In the genomic region with DNA sequence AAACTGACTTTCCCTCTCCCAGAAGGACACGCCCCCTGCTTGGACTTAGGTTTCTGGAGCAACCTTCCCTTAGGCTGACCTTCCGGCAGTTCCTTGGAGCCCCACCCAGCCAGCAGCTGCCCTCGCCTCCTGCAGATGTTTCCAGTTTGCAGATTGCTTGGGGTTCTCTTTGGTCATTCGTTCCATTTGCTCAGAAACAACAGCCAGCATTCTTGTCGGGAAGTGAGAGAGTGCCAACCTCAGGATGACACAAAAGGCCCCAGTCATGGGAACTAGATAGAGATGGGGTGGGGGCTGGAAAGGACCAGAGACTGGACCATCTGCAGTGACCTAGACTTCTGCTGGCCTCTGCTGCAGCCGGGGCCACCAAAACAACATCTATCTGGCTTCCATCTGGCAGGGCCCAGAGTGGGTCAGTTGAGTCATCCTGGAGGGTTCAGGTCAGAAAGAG, we compare ENCODE assay signal across 8 mouse cellular contexts. TPM values are rescaled to one million over a fixed set of nuclear protein-coding genes. Genes with fewer than 3 reads are reported as not detected.
A peak's percentile ranks its signal among the peaks of the same experiment; 100 is the strongest.
DNase-seq lines count a peak whose midpoint lies in the region; ATAC-seq and TF ChIP-seq lines count a peak whose summit lies in the region.

No protein-coding gene starts in this region.

- 44% methylated on average over 6 of the region's 6 CpGs for WGBS in heart, embryonic 11.5 days (ENCODE audit: insufficient replicate concordance)

- peaks cover 28% of the 10 kb centered on the region for H3K4me1 ChIP-seq in heart, embryonic 11.5 days (ENCODE audit: control insufficient read depth, insufficient read depth, low read length)
- peaks cover 3 to 6% of the 10 kb centered on the region in 2 experiments; a peak in 3 of 4 replicates for H3K4me1 ChIP-seq in ES-E14 (ENCODE audit: control insufficient read depth in 2 of 2, insufficient read depth in 2 of 2, low read length in 2 of 2, poor library complexity in 1 of 2)

- no peaks in the 10 kb centered on the region for H3K27me3 ChIP-seq in heart, embryonic 11.5 days (ENCODE audit: control insufficient read depth, insufficient read depth, low read length)

- no peak overlapping the region for H3K27ac ChIP-seq in heart, embryonic 11.5 days (ENCODE audit: low read depth, low read length)
- no peak overlapping the region for H3K27ac ChIP-seq in ES-E14 (ENCODE audit: insufficient read depth, low read depth, low read length, poor library complexity, severe bottlenecking)
- H3K27ac ChIP-seq in gastrocnemius, adult 2 months: peak overlapping the region; percentile 87

- no peak for ATAC-seq in heart, embryonic 11.5 days (replicated peaks; ENCODE audit: insufficient number of reproducible peaks, low FRiP score, low TSS enrichment)

- no peaks in the 10 kb centered on the region for H3K36me3 ChIP-seq in heart, embryonic 11.5 days (ENCODE audit: control insufficient read depth, insufficient read depth, low read length)
- no peaks in the 10 kb centered on the region for H3K36me3 ChIP-seq in ES-E14 (ENCODE audit: control insufficient read depth, insufficient read depth, low read length, poor library complexity, severe bottlenecking)

- in situ Hi-C loops in ES-E14 (cut with MboI; ENCODE audit: low sequenced_read_pairs in 2 of 2, unreplicated experiment in 2 of 2): no loop called here

- intact Hi-C loops in gastrocnemius, adult 2 months (cut with DNase I): loop anchor here (2.0 kb wide), 2 partner anchors 121 to 207 kb away; a partner anchor contains a TSS

- no peak overlapping the region for H3K9ac ChIP-seq in heart, embryonic 11.5 days (ENCODE audit: low read depth, low read length)
- H3K9ac ChIP-seq in ES-E14 (ENCODE audit: insufficient read depth, low read depth, low read length, poor library complexity, severe bottlenecking): no peak overlapping the region

- no peaks in the 10 kb centered on the region for H3K9me3 ChIP-seq in heart, embryonic 11.5 days (replicated peaks; ENCODE audit: control insufficient read depth, low read length)
- H3K9me3 ChIP-seq in ES-E14 (ENCODE audit: control insufficient read depth, insufficient read depth, low read depth, low read length): no peaks in the 10 kb centered on the region

- no peak for TF ChIP-seq CTCF in gastrocnemius, adult 2 months (IDR thresholded peaks at IDR 0.05)

- no peak overlapping the region for H3K4me3 ChIP-seq in heart, embryonic 11.5 days (ENCODE audit: low read depth, low read length)
- H3K4me3 ChIP-seq in ES-E14 (ENCODE audit: insufficient read depth in 1 of 2, low read depth in 1 of 2, low read length in 2 of 2, poor library complexity in 1 of 2, severe bottlenecking in 1 of 2): no peak overlapping the region
- H3K4me3 ChIP-seq in gastrocnemius, adult 2 months: peak overlapping the region; percentile 41

- peak; percentile 99 for DNase-seq in heart, adult 11 months
- DNase-seq in ES-E14 (ENCODE audit: low read depth, low spot score): peak; percentile 29
- peak; percentile 83 for DNase-seq in gastrocnemius, adult 2 months
- peak; percentile 34 for DNase-seq in kidney, adult 9 months
- peak; percentile 57 for DNase-seq in lung, postnatal 10 days
- DNase-seq in frontal cortex, postnatal 36 days (ENCODE audit: low spot score in 2 of 2): no peak
- no peak for DNase-seq in layer of hippocampus, postnatal 25 days (ENCODE audit: extremely low spot score in 1 of 2, low spot score in 1 of 2)

- no peak overlapping the region for H3K4me2 ChIP-seq in heart, embryonic 11.5 days

TF ChIP-seq in ES-E14, 5 proteins besides CTCF, POLR2A, EP300 and RAD21:
- TF ChIP-seq CHD2 (IDR thresholded peaks at IDR 0.05; ENCODE audit: low read depth, low read length) (no peak), HCFC1 (IDR thresholded peaks at IDR 0.05; ENCODE audit: borderline replicate concordance, insufficient read depth, low read length) (no peak), ZC3H11A (IDR thresholded peaks at IDR 0.05; ENCODE audit: borderline replicate concordance, low read depth, low read length) (no peak), MAFK (IDR thresholded peaks at IDR 0.05; ENCODE audit: insufficient read depth, low read depth, low read length) (no peak), ZNF384 (IDR thresholded peaks at IDR 0.05; ENCODE audit: low read depth, low read length) (no peak)

RNA-seq across cellular contexts. Expression of a gene that starts 23.3 kb away (rescaled TPM):
- polyA plus RNA-seq in heart, embryonic 11.5 days (2014; fragmentation: Nextera tagmentation; extraction: Ambion mirVana): 0.33 and 0.46 TPM in 2 replicates
- not detected in 2 replicates for total RNA-seq in ES-E14 (2012; rRNA removed)
- total RNA-seq in gastrocnemius, adult 2 months (2021): not detected
- total RNA-seq in layer of hippocampus, postnatal 25 days (2021): not detected

RNA-seq across cellular contexts. Expression of a gene that starts 23.3 kb away (rescaled TPM):
- polyA plus RNA-seq in heart, embryonic 11.5 days (2014; fragmentation: Nextera tagmentation; extraction: Ambion mirVana): 0.10 TPM in 1 of 2 replicates, not detected in the other
- not detected in 2 replicates for total RNA-seq in ES-E14 (2012; rRNA removed)
- not detected for total RNA-seq in gastrocnemius, adult 2 months (2021)
- total RNA-seq in layer of hippocampus, postnatal 25 days (2021): under 1 TPM; 0.69 to 0.89 TPM

RNA-seq across cellular contexts. Expression of a gene that starts 38.5 kb away (rescaled TPM):
- polyA plus RNA-seq in heart, embryonic 11.5 days (2014; fragmentation: Nextera tagmentation; extraction: Ambion mirVana): 2.6 and 2.9 TPM in 2 replicates
- 0.48 and 0.54 TPM in 2 replicates for total RNA-seq in ES-E14 (2012; rRNA removed)
- total RNA-seq in gastrocnemius, adult 2 months (2021): under 1 TPM; 0.84 to 0.92 TPM
- 1 to 10 TPM; 1.1 to 1.2 TPM for total RNA-seq in layer of hippocampus, postnatal 25 days (2021)

Comparison
In these comparisons a context has a peak if more than half of its experiments do, and no peak if none do; other contexts are left out.
1. DNase-seq: peak in heart, adult 11 months (single experiment), ES-E14 (single experiment), gastrocnemius, adult 2 months (single experiment), kidney, adult 9 months (single experiment) and lung, postnatal 10 days (single experiment); none in frontal cortex, postnatal 36 days (0 of 2) and layer of hippocampus, postnatal 25 days (0 of 2).